Mouse (Mus musculus) lung, embryonic 14.5 days (tissue): ENCODE measurements around the gene Ctns. TPM values are rescaled to one million over a fixed set of nuclear protein-coding genes. Genes with fewer than 3 reads are reported as not detected.

Experiments used
- ATAC-seq: fragments of 200-750 bp; cut with Nextera tagmentation; 2 replicates; pipeline ENCODE4 v1.8.0; 2017; ENCODE audit warnings: mild to moderate bottlenecking, moderate TSS enrichment, moderate library complexity; ENCODE audit not compliant: insufficient read depth
- DNase-seq: peaks from one replicate; pipeline ENCODE4 v3.0.0-alpha.2; 2015
- H3K27ac ChIP-seq: fragments of 300-500 bp; sonication (generic); 2 replicates; pipeline ENCODE4 v1.5.1; 2014; ENCODE audit warnings: low read depth, mild to moderate bottlenecking, moderate library complexity
- H3K27me3 ChIP-seq: fragments of 300-500 bp; sonication (generic); 2 replicates; pipeline ENCODE4 v1.6.1; 2014; ENCODE audit warnings: low read length, control low read depth; ENCODE audit not compliant: insufficient read depth
- H3K36me3 ChIP-seq: fragments of 300-500 bp; sonication (generic); 2 replicates; pipeline ENCODE4 v1.6.1; 2014; ENCODE audit warnings: control low read depth; ENCODE audit not compliant: insufficient read depth
- H3K4me1 ChIP-seq: fragments of 300-500 bp; sonication (generic); 2 replicates; pipeline ENCODE4 v1.6.1; 2014; ENCODE audit warnings: antibody characterized with exemption, control low read depth; ENCODE audit not compliant: insufficient read depth
- H3K4me2 ChIP-seq: fragments of 300-500 bp; sonication (generic); 2 replicates; pipeline ENCODE4 v1.6.1; 2014; ENCODE audit warnings: mild to moderate bottlenecking
- H3K4me3 ChIP-seq: fragments of 300-500 bp; sonication (generic); 2 replicates; pipeline ENCODE4 v1.5.1; 2014; ENCODE audit warnings: low read depth, low read length
- H3K9ac ChIP-seq: fragments of 300-500 bp; sonication (generic); 2 replicates; pipeline ENCODE4 v1.6.1; 2014
- H3K9me3 ChIP-seq: fragments of 300-500 bp; sonication (generic); 2 replicates; pipeline ENCODE4 v1.6.1; 2016; ENCODE audit warnings: low read depth, low read length, control low read depth
- CTCF ChIP-seq: IDR thresholded peaks from 2 replicates; pipeline ENCODE4 v1.5.1; 2016; ENCODE audit warnings: antibody characterized with exemption, low read depth
- WGBS: fragments of 180-500 bp; shearing (Covaris S2); extraction: QIAGEN DNeasy Blood & Tissue Kit; methylation state at CpG from one replicate; pipeline ENCODE4 v1.1.7; 2014; 5-methylcytosine and 5-hydroxymethylcytosine counted together
- polyA plus RNA-seq: library from polyadenylated mRNA; unstranded; fragments of >200 nt; fragmentation: Nextera tagmentation; extraction: Ambion mirVana; gene quantifications from 2 replicates; pipeline ENCODE4 v1.2.1, GENCODE M21; 2014

Ctns gene
- polyA plus RNA-seq, 1 experiment from 2014 or later = 11.4 TPM

DNA sequence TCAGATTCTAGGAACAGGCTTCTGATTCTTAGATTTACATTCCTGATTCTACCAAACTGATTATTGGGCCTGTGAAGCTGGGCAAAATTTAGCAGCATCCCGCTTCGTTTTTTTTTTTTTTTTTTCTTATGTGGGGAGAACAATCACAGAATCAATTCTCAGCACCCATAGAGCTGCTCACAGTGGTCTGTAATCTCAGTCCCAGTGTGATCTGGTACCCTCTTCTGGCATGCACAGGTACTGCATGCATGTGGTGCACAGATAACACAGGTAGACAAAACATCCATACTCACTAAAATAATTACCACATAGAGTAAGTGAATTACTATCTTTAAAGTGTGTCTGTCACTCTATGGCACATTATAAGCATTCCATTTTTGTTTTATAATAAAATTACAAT is 8.8 kb upstream of the Ctns start:
- H3K4me3 ChIP-seq = no peak overlapping the region
- no peaks in the 10 kb centered on the region for H3K4me1 ChIP-seq
- no peaks in the 10 kb centered on the region for H3K27me3 ChIP-seq
- DNase-seq = peak; percentile 17
- no peaks in the 10 kb centered on the region for H3K36me3 ChIP-seq
- no peak for ATAC-seq
- no peak overlapping the region for H3K9ac ChIP-seq
- peak; percentile 42 for TF ChIP-seq CTCF
- WGBS = 66% methylated on average over 2 of the region's 2 CpGs
- H3K9me3 ChIP-seq = no peaks in the 10 kb centered on the region
- H3K27ac ChIP-seq = no peak overlapping the region
- H3K4me2 ChIP-seq = no peak overlapping the region

DNA sequence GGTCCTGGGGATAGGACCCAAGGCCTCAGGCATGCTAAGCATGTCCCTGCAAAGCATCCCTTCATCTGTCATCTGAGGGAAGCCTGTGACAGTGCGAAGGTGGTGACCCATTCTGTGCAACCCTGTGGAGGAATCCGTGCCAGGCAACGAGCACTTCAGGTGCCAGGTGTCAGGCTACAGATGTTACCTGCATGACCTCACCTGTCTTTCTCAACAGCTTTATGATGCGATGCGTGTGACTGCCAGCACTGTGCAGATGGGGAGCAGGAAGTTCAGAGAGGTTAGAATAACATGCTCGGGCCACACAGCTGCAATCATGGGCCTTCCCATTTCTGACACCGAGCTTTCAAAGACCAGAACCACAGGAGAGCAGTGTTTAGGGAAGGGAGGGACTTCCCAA is 6.4 kb upstream of the Ctns start:
- no peaks in the 10 kb centered on the region for H3K4me1 ChIP-seq
- no peaks in the 10 kb centered on the region for H3K36me3 ChIP-seq
- DNase-seq = no peak
- no peak overlapping the region for H3K27ac ChIP-seq
- H3K27me3 ChIP-seq = no peaks in the 10 kb centered on the region
- WGBS = 52% methylated on average over 7 of the region's 7 CpGs
- TF ChIP-seq CTCF = no peak
- no peak overlapping the region for H3K9ac ChIP-seq
- no peak for ATAC-seq
- no peak overlapping the region for H3K4me2 ChIP-seq
- H3K4me3 ChIP-seq = no peak overlapping the region
- no peaks in the 10 kb centered on the region for H3K9me3 ChIP-seq

DNA sequence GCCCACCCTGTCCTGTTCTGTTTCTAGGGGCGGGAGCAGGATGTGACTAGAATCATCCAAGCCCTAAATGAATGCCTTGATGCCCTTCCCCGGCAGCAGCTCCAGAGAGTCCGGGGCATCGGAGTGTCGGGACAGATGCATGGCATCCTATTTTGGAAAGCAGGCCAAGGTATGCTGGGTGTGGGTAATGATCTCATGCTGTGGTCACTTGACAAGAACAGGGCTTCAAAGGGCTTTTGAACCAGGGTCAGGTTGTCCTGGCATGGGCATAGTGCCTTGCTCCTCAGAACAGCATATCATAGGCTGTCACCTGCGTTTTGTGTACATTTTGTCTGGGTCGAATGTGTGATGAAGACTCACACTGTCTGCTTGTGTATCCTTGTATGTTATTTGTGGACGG is 5.1 kb upstream of the Ctns start:
- Histone ChIP-seq H3K9ac (no peak overlapping the region), H3K9me3 (no peaks in the 10 kb centered on the region), H3K4me2 (no peak overlapping the region), H3K27me3 (no peaks in the 10 kb centered on the region), H3K4me3 (no peak overlapping the region), H3K36me3 (no peaks in the 10 kb centered on the region), H3K27ac (no peak overlapping the region), H3K4me1 (no peaks in the 10 kb centered on the region)
- ATAC-seq (no peak), DNase-seq (no peak)
- no peak for TF ChIP-seq CTCF
- WGBS = 75% methylated on average over 8 of the region's 8 CpGs

DNA sequence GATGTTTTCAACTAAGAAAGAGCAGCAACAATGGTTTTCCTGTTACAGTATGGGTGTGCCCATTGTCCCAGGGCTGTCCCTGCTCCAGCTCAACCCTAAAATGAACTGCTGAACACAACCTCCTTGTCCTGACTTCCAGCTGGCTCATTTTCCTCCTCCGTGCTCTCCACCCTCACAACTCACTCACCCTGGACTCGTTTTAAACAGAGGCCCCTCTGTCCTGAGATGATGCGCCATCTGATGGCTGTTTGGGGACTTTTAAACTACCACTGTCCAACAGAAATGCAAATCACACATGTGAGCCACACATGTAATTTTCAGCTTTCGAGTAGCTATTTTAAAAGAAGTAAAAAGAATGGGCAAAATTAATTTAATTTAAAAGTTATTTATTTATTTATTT is 2.8 kb upstream of the Ctns start:
- Histone ChIP-seq H3K36me3 (no peaks in the 10 kb centered on the region), H3K9ac (no peak overlapping the region), H3K4me3 (no peak overlapping the region), H3K4me2 (no peak overlapping the region), H3K9me3 (no peaks in the 10 kb centered on the region), H3K4me1 (no peaks in the 10 kb centered on the region), H3K27ac (no peak overlapping the region), H3K27me3 (no peaks in the 10 kb centered on the region)
- TF ChIP-seq CTCF = peak; percentile 36; the same call in 1 of the 2 replicates
- 33% methylated on average over 4 of the region's 4 CpGs for WGBS
- DNase-seq (peak; percentile 46), ATAC-seq (no peak)

DNA sequence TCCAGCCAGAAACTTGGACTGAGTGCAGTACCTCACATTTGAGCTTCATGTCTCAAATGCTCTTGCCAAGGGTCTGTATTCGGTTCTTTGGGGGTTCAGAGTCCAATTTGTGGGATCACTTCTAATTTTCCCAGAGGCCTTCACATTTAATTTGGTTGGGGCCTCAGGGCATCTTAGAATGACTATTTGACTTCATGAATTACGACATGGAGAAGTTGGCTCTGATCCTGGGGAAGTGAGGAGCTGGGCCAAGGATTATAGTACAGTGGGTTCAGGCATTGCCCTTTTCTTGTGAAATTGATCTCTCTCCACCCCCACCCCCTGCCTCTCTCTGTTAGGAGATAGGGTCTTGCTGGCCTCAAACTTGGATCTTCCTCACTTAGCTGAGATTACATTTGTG is 2.2 kb upstream of the Ctns start:
- Histone ChIP-seq H3K36me3 (no peaks in the 10 kb centered on the region), H3K4me1 (no peaks in the 10 kb centered on the region), H3K27ac (no peak overlapping the region), H3K9me3 (no peaks in the 10 kb centered on the region), H3K4me2 (no peak overlapping the region), H3K9ac (no peak overlapping the region), H3K27me3 (no peaks in the 10 kb centered on the region), H3K4me3 (no peak overlapping the region)
- WGBS = 49% methylated on average over 2 of the region's 2 CpGs
- DNase-seq = peak; percentile 20
- no peak for ATAC-seq
- no peak for TF ChIP-seq CTCF

DNA sequence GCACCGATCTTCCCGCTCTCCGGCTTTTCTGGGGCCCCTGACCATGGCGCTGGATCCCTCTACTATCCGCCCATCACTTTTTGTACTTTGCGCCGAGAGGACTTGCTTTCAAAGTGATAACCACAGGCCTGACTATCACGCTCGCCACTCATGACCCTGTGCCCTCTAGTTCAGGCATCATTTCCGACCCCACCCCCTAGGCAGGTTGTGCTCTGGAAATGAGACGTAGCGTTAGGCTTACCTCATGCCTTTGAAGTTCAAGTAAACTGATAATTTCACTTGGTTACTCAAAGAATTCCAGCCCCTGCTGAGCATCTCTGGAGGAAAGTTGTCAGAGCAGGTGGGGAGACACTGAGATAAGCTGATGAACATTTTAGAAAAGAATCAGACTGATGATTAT is 1.0 kb upstream of the Ctns start:
- Histone ChIP-seq H3K4me3 (peak overlapping the region; percentile 61), H3K9ac (peak overlapping the region; percentile 69), H3K27ac (no peak overlapping the region), H3K4me2 (peak overlapping the region; percentile 97), H3K27me3 (no peaks in the 10 kb centered on the region), H3K4me1 (no peaks in the 10 kb centered on the region), H3K36me3 (no peaks in the 10 kb centered on the region), H3K9me3 (no peaks in the 10 kb centered on the region)
- WGBS = under 1% methylated on average over 12 of the region's 12 CpGs
- no peak for TF ChIP-seq CTCF
- DNase-seq (no peak), ATAC-seq (no peak)

DNA sequence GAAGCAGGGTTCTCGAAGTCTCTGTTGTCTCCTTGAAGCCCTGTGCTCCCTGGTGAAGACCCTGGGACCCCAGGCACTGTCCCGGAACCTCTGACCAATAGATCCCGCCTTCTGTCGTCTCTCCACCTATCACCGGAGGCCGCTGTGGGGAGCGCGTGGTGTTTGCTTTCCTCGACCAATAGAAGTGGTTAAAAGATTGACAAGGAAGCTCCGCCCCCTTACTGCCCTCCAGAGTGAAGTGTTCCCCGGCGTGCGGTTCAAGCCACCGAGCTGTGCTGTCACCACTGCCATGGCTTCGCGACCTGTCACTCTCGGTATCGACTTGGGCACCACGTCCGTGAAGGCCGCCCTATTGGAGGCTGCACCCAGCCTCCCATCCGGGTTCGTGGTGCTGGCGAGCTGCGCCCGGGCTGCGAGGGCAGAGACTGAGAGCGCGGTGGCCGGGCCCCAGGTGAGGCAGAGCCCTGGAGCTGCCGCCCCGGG is 429 bp upstream of the Ctns start, which contains the start of gene Shpk:
TSS of gene Shpk (plus strand) at position 231 of the 483 bp plus-strand sequence.
- Histone ChIP-seq H3K4me1 (no peaks in the 10 kb centered on the region), H3K36me3 (no peaks in the 10 kb centered on the region), H3K4me3 (peak within 1 kb of the TSS; percentile 61), H3K27ac (no peak within 1 kb of the TSS), H3K9me3 (no peaks in the 10 kb centered on the region), H3K9ac (peak within 1 kb of the TSS; percentile 69), H3K27me3 (no peaks in the 10 kb centered on the region), H3K4me2 (peak within 1 kb of the TSS; percentile 97)
- 0 out of 2 replicates have a peak, but pooled peaks have one; percentile 4 for TF ChIP-seq CTCF
- peak; percentile 97 for DNase-seq
- peak; percentile 98 for ATAC-seq
- WGBS = under 1% methylated on average over 32 of the region's 32 CpGs

DNA sequence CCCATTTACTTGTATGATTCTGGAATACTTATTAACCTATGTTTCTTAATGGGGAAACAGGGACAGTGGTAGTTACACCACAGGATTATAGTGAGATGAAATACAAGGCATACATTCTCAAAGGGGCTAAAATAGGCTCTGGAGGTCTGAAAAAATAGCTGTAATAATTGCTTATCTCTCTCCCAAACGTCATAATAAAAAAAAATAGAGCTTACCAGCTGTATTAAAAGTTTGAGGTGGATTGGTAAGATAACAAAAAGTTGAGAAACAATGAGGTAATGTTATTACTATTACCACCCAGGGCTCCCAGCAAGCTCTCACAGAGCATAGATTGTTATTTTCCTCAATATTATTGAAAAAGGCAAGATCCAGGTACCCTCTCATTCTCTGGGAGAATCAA is 652 bp downstream of the Ctns start:
- Histone ChIP-seq H3K4me3 (peak overlapping the region; percentile 61), H3K4me1 (no peaks in the 10 kb centered on the region), H3K9me3 (no peaks in the 10 kb centered on the region), H3K36me3 (no peaks in the 10 kb centered on the region), H3K27me3 (no peaks in the 10 kb centered on the region), H3K9ac (peak overlapping the region; percentile 69), H3K27ac (no peak overlapping the region), H3K4me2 (peak overlapping the region; percentile 97)
- 11% methylated on average over 1 of the region's 1 CpGs for WGBS
- TF ChIP-seq CTCF = no peak
- ATAC-seq (no peak), DNase-seq (no peak)
